Mouse (Mus musculus) G1E (cell line): ENCODE measurements at regions not wholly inside any gene's neighbourhood (a gene's known extent, or its start where the extent isn't known, plus 50 kb on each side); places are given as distances from the start of the nearest gene placed in this dataset.

Experiments used
- ATAC-seq: 2 replicates; pipeline ENCODE4 v1.8.0; 2016; ENCODE audit warnings: mild to moderate bottlenecking; ENCODE audit not compliant: insufficient number of reproducible peaks, poor library complexity, low FRiP score, severe bottlenecking; ENCODE audit errors: extremely low read depth
- DNase-seq: peaks from one replicate; pipeline ENCODE4 v3.0.0; 2012; ENCODE audit warnings: low spot score
- H3K27me3 ChIP-seq: 2 replicates; pipeline ENCODE4 v1.6.1; 2012; ENCODE audit warnings: mild to moderate bottlenecking, low read length, inconsistent platforms; ENCODE audit not compliant: insufficient read depth
- H3K36me3 ChIP-seq: replicated peaks from 2 replicates; pipeline ENCODE3; 2012; ENCODE audit warnings: mild to moderate bottlenecking, inconsistent platforms
- H3K4me1 ChIP-seq: 2 replicates; pipeline ENCODE4 v1.6.1; 2012; ENCODE audit warnings: low read depth, low read length, inconsistent platforms, mixed read lengths; ENCODE audit not compliant: insufficient read depth
- H3K4me3 ChIP-seq: 2 replicates; pipeline ENCODE4 v1.5.1; 2012; ENCODE audit warnings: low read depth, mild to moderate bottlenecking, inconsistent platforms, low read length, moderate library complexity, mixed read lengths
- H3K9me3 ChIP-seq: replicated peaks from 2 replicates; pipeline ENCODE4 v1.6.1; 2012; ENCODE audit warnings: inconsistent platforms
- CTCF ChIP-seq: IDR thresholded peaks from 2 replicates; pipeline ENCODE4 v1.5.1; 2012; ENCODE audit warnings: low read depth, low read length, inconsistent platforms, mixed read lengths
- GATA1 ChIP-seq: IDR thresholded peaks from 2 replicates; pipeline ENCODE4 v1.6.1; 2012; ENCODE audit warnings: borderline replicate concordance, low read length, inconsistent platforms, mixed read lengths
- GATA2 ChIP-seq: IDR thresholded peaks from 2 replicates; pipeline ENCODE4 v1.6.1; 2012; ENCODE audit warnings: low read depth, low read length, inconsistent platforms, borderline replicate concordance
- POLR2AphosphoS5 ChIP-seq: IDR thresholded peaks from 2 replicates; pipeline ENCODE4 v1.6.1; 2012; ENCODE audit warnings: low read depth, low read length, inconsistent platforms; ENCODE audit not compliant: insufficient replicate concordance
- TAL1 ChIP-seq: conservative IDR thresholded peaks from 2 replicates; pipeline ENCODE4 v1.6.1; 2012; ENCODE audit warnings: low read depth, low read length, inconsistent platforms, mixed read lengths

- no peak for TF ChIP-seq GATA1
- no peak for TF ChIP-seq CTCF
- TF ChIP-seq POLR2AphosphoS5, result no peak
- TF ChIP-seq GATA2, result no peak
- TF ChIP-seq TAL1, result no peak
- no peak for DNase-seq
- no peaks in the 10 kb centered on the region for H3K9me3 ChIP-seq
These were observed 81.2 kb downstream of the Polr2m start for GRCm38 (mm10) chr9:71404396-71405135.

GRCm38 (mm10) chr9:71401667-71402066, 84.1 kb downstream of the Polr2m start:
- DNase-seq, result no peak
- TF ChIP-seq POLR2AphosphoS5 (no peak), GATA2 (no peak)
- no peaks in the 10 kb centered on the region for H3K4me1 ChIP-seq
- peaks cover 12% of the 10 kb centered on the region for H3K27me3 ChIP-seq
- no peaks in the 10 kb centered on the region for H3K36me3 ChIP-seq
- ATAC-seq, result no peak
- H3K9me3 ChIP-seq, result no peaks in the 10 kb centered on the region
- H3K4me3 ChIP-seq, result no peak overlapping the region; the same call in 1 of the 2 replicates

More at GRCm38 (mm10) chr9:71404396-71405135, 81.2 kb downstream of the Polr2m start:
- Histone ChIP-seq H3K36me3 (no peaks in the 10 kb centered on the region), H3K4me1 (no peaks in the 10 kb centered on the region), H3K4me3 (no peak overlapping the region), H3K27me3 (peaks cover 11% of the 10 kb centered on the region)
- ATAC-seq, result no peak

- Histone ChIP-seq H3K9me3 (no peaks in the 10 kb centered on the region), H3K4me3 (no peak overlapping the region), H3K4me1 (no peaks in the 10 kb centered on the region), H3K27me3 (peaks cover 5% of the 10 kb centered on the region; the same call in 1 of the 2 replicates), H3K36me3 (no peaks in the 10 kb centered on the region)
- no peak for DNase-seq
- no peak for ATAC-seq
- TF ChIP-seq GATA2 (no peak), CTCF (no peak), GATA1 (no peak)
These were observed 86.4 kb downstream of the Polr2m start for GRCm38 (mm10) chr9:71399346-71399745.

GRCm38 (mm10) chr9:71396784-71397183, 89.0 kb downstream of the Polr2m start:
- Histone ChIP-seq H3K36me3 (no peaks in the 10 kb centered on the region), H3K4me1 (no peaks in the 10 kb centered on the region), H3K27me3 (peaks cover 5% of the 10 kb centered on the region; the same call in 1 of the 2 replicates), H3K9me3 (no peaks in the 10 kb centered on the region), H3K4me3 (no peak overlapping the region)
- TF ChIP-seq CTCF, result no peak
- no peak for TF ChIP-seq TAL1
- no peak for TF ChIP-seq POLR2AphosphoS5
- TF ChIP-seq GATA2, result no peak
- no peak for TF ChIP-seq GATA1
- no peak for ATAC-seq
- no peak for DNase-seq

- Histone ChIP-seq H3K36me3 (no peaks in the 10 kb centered on the region), H3K27me3 (0 out of 2 replicates have a peak, but pooled peaks cover 2% of the 10 kb centered on the region), H3K9me3 (no peaks in the 10 kb centered on the region), H3K4me1 (no peaks in the 10 kb centered on the region), H3K4me3 (no peak overlapping the region)
- no peak for TF ChIP-seq GATA2
- TF ChIP-seq TAL1, result no peak
- no peak for TF ChIP-seq POLR2AphosphoS5
- no peak for TF ChIP-seq GATA1
- TF ChIP-seq CTCF, result no peak
- ATAC-seq (no peak), DNase-seq (no peak)
These were observed 95.5 kb downstream of the Polr2m start for GRCm38 (mm10) chr9:71390221-71390620.

GRCm38 (mm10) chr9:71387426-71387825, 98.3 kb downstream of the Polr2m start:
- H3K27me3 ChIP-seq, result 0 out of 2 replicates have a peak, but pooled peaks cover 2% of the 10 kb centered on the region
- ATAC-seq, result no peak
- no peaks in the 10 kb centered on the region for H3K9me3 ChIP-seq
- H3K4me1 ChIP-seq, result no peaks in the 10 kb centered on the region
- no peaks in the 10 kb centered on the region for H3K36me3 ChIP-seq
- H3K4me3 ChIP-seq, result no peak overlapping the region
- no peak for DNase-seq
- no peak for TF ChIP-seq GATA1
- TF ChIP-seq GATA2, result no peak
- TF ChIP-seq POLR2AphosphoS5, result no peak
- no peak for TF ChIP-seq CTCF
- TF ChIP-seq TAL1, result no peak

- ATAC-seq (no peak), DNase-seq (no peak)
- no peak for TF ChIP-seq POLR2AphosphoS5
- no peak for TF ChIP-seq TAL1
- TF ChIP-seq CTCF, result no peak
- TF ChIP-seq GATA1, result no peak
- TF ChIP-seq GATA2, result no peak
- Histone ChIP-seq H3K4me3 (no peak overlapping the region), H3K4me1 (no peaks in the 10 kb centered on the region), H3K27me3 (peaks cover 7% of the 10 kb centered on the region), H3K9me3 (no peaks in the 10 kb centered on the region), H3K36me3 (no peaks in the 10 kb centered on the region)
These were observed 101.8 kb downstream of the Polr2m start for GRCm38 (mm10) chr9:71383901-71384300.
